Mouse (Mus musculus): ENCODE measurements around the gene Krcc1. TPM values are rescaled to one million over a fixed set of nuclear protein-coding genes. Genes with fewer than 3 reads are reported as not detected.

Gene Krcc1
- polyA plus RNA-seq, 1 experiment from 2014 or later, result 54.6 TPM

GRCm38 (mm10) chr6:71242811-71243210 lies 28.7 kb upstream of the Krcc1 start:
- Histone ChIP-seq H3K4me2 (no peak overlapping the region), H3K36me3 (peaks cover 34% of the 10 kb centered on the region), H3K9me3 (replicated peaks) (no peaks in the 10 kb centered on the region), H3K4me3 (no peak overlapping the region), H3K27me3 (replicated peaks) (no peaks in the 10 kb centered on the region), H3K4me1 (replicated peaks) (peaks cover 23% of the 10 kb centered on the region), H3K9ac (no peak overlapping the region; the same call in 1 of the 2 replicates), H3K27ac (ENCODE audit: poor library complexity, severe bottlenecking) (0 out of 2 replicates have a peak overlapping the region, but pooled peaks have one; percentile 4)
- 63% methylated on average over 1 of the region's 1 CpGs for WGBS
- ATAC-seq (ENCODE audit: insufficient number of reproducible peaks, low FRiP score), result no peak

DNA sequence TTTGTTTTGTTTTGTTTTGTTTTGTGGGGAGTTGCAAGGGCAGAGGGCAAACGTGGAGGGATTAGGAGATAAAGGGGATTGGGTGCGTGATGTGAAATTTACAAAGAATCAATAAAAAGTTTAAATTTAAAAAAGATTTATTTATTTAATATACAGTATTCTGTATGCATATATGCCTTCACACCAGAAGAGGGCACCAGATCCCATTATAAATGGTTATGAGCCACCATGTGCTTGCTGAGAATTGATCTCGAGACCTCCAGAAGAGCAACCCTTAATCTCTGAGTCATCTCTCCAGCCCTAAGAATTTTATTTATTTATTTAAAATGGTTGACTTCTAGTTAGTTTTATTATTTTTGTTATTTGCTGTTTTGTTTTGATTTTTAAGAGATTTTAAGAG lies 28.2 kb upstream of the Krcc1 start:
- Histone ChIP-seq H3K4me1 (replicated peaks) (peaks cover 27% of the 10 kb centered on the region), H3K4me2 (no peak overlapping the region), H3K9ac (no peak overlapping the region), H3K4me3 (no peak overlapping the region), H3K27ac (ENCODE audit: poor library complexity, severe bottlenecking) (no peak overlapping the region), H3K9me3 (replicated peaks) (no peaks in the 10 kb centered on the region), H3K36me3 (peaks cover 29% of the 10 kb centered on the region), H3K27me3 (replicated peaks) (no peaks in the 10 kb centered on the region)
- 85% methylated on average over 3 of the region's 3 CpGs for WGBS
- no peak for ATAC-seq (ENCODE audit: insufficient number of reproducible peaks, low FRiP score)

DNA sequence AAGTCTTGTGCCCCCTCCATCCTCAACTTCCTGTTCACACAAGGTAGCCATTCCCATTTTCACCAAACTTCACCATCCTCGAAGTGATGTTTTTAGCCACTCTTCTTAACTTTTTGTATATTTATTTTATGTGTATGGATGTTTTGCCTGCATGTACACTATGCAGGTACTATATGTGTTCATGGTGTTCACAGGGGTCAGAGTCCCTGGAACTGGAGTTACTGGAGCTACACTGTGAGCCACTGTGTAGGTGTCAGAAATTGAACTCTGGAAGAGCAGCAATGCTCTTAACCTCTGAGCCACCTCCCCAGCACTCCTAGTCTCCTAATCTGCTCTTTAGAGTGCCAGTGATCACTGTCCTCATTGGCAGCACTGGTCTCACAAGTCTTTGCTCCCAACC lies 23.1 kb upstream of the Krcc1 start:
- Histone ChIP-seq H3K4me1 (replicated peaks) (peaks cover 33% of the 10 kb centered on the region), H3K36me3 (peaks cover 21% of the 10 kb centered on the region), H3K27me3 (replicated peaks) (no peaks in the 10 kb centered on the region), H3K9me3 (replicated peaks) (no peaks in the 10 kb centered on the region), H3K4me2 (peak overlapping the region; percentile 11; the same call in 1 of the 2 replicates), H3K27ac (ENCODE audit: poor library complexity, severe bottlenecking) (peak overlapping the region; percentile 88), H3K9ac (no peak overlapping the region), H3K4me3 (no peak overlapping the region)
- ATAC-seq (ENCODE audit: insufficient number of reproducible peaks, low FRiP score), result no peak
- 82% methylated on average over 1 of the region's 1 CpGs for WGBS

GRCm38 (mm10) chr6:71249615-71250014 lies 21.9 kb upstream of the Krcc1 start:
- Histone ChIP-seq H3K9ac (no peak overlapping the region), H3K27me3 (replicated peaks) (no peaks in the 10 kb centered on the region), H3K9me3 (replicated peaks) (no peaks in the 10 kb centered on the region), H3K4me3 (no peak overlapping the region), H3K4me1 (replicated peaks) (peaks cover 44% of the 10 kb centered on the region), H3K36me3 (peaks cover 13% of the 10 kb centered on the region), H3K4me2 (0 out of 2 replicates have a peak overlapping the region, but pooled peaks have one; percentile 11), H3K27ac (ENCODE audit: poor library complexity, severe bottlenecking) (peak overlapping the region; percentile 88)
- WGBS, result 47% methylated on average over 3 of the region's 3 CpGs
- ATAC-seq (ENCODE audit: insufficient number of reproducible peaks, low FRiP score), result no peak

- Histone ChIP-seq H3K27me3 (replicated peaks) (no peaks in the 10 kb centered on the region), H3K4me2 (no peak overlapping the region; the same call in 1 of the 2 replicates), H3K4me3 (no peak overlapping the region), H3K9me3 (replicated peaks) (no peaks in the 10 kb centered on the region), H3K36me3 (peaks cover 13% of the 10 kb centered on the region), H3K9ac (0 out of 2 replicates have a peak overlapping the region, but pooled peaks have one; percentile 47), H3K4me1 (replicated peaks) (peaks cover 47% of the 10 kb centered on the region), H3K27ac (ENCODE audit: poor library complexity, severe bottlenecking) (peak overlapping the region; percentile 88)
- ATAC-seq (ENCODE audit: insufficient number of reproducible peaks, low FRiP score), result no peak
- 53% methylated on average over 8 of the region's 8 CpGs for WGBS
Measured at GRCm38 (mm10) chr6:71250951-71251350, 20.5 kb upstream of the Krcc1 start.

DNA sequence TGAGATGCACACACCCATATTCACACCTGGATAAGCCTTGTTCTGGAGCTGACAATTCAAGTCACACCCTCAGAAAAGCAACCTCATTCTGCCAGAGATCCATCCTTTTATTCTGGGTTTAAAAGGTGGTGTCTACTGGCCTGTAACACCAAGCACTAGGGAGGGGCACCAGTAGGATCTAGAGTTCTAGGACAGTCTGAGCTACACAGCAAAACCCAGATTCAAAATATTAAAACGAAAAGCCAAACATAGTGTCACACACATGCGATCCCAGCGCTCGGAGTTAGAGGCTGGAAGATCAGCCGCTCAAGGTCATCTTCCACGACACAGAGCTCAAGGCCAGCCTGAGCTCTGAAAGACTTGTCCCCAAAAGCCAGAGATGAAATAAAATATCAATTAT lies 17.0 kb upstream of the Krcc1 start:
- H3K9ac ChIP-seq, result no peak overlapping the region
- no peak overlapping the region; the same call in 1 of the 2 replicates for H3K27ac ChIP-seq (ENCODE audit: poor library complexity, severe bottlenecking)
- H3K27me3 ChIP-seq (replicated peaks), result no peaks in the 10 kb centered on the region
- no peak for ATAC-seq (ENCODE audit: insufficient number of reproducible peaks, low FRiP score)
- peak overlapping the region; percentile 3; the same call in 1 of the 2 replicates for H3K4me2 ChIP-seq
- peaks cover 30% of the 10 kb centered on the region for H3K36me3 ChIP-seq
- H3K4me3 ChIP-seq, result no peak overlapping the region
- H3K4me1 ChIP-seq (replicated peaks), result peaks cover 41% of the 10 kb centered on the region
- 69% methylated on average over 6 of the region's 6 CpGs for WGBS
- H3K9me3 ChIP-seq (replicated peaks), result no peaks in the 10 kb centered on the region

- Histone ChIP-seq H3K4me2 (no peak overlapping the region), H3K9ac (no peak overlapping the region), H3K36me3 (peaks cover 27% of the 10 kb centered on the region), H3K9me3 (replicated peaks) (no peaks in the 10 kb centered on the region), H3K27ac (ENCODE audit: poor library complexity, severe bottlenecking) (no peak overlapping the region), H3K27me3 (replicated peaks) (no peaks in the 10 kb centered on the region), H3K4me3 (no peak overlapping the region), H3K4me1 (replicated peaks) (peaks cover 33% of the 10 kb centered on the region)
- 91% methylated on average over 10 of the region's 10 CpGs for WGBS
- no peak for ATAC-seq (ENCODE audit: insufficient number of reproducible peaks, low FRiP score)
Measured at GRCm38 (mm10) chr6:71256166-71256565, 15.3 kb upstream of the Krcc1 start.

- H3K4me2 ChIP-seq, result no peak overlapping the region
- no peak for ATAC-seq (ENCODE audit: insufficient number of reproducible peaks, low FRiP score)
- 29% methylated on average over 1 of the region's 1 CpGs for WGBS
Measured at GRCm38 (mm10) chr6:71257375-71257774, 14.1 kb upstream of the Krcc1 start.

DNA sequence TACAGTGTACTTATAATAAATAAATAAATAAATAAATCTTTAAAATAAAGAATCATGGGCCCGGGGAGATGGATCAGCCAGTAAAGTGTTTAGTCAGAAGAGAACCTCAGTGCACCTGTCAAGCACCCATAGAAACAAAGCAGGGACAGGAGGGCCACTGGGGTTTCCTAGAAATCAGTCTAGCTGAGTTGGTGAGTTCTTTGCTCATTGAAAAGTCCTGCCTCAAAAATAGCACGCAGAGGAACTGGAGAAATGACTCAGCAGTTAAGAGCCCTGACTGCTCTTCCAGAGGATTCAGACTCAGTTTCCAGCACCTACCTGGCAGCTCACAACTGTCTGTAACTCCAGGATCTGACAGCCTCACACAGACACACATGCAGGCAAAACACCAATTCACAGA lies 12.9 kb upstream of the Krcc1 start:
- peaks cover 41% of the 10 kb centered on the region for H3K4me1 ChIP-seq (replicated peaks)
- WGBS, result 48% methylated on average over 2 of the region's 2 CpGs
- no peaks in the 10 kb centered on the region for H3K9me3 ChIP-seq (replicated peaks)
- no peak for ATAC-seq (ENCODE audit: insufficient number of reproducible peaks, low FRiP score)
- no peak overlapping the region for H3K4me3 ChIP-seq
- H3K9ac ChIP-seq, result no peak overlapping the region
- H3K27me3 ChIP-seq (replicated peaks), result no peaks in the 10 kb centered on the region
- H3K27ac ChIP-seq (ENCODE audit: poor library complexity, severe bottlenecking), result no peak overlapping the region
- peak overlapping the region; percentile 67 for H3K4me2 ChIP-seq
- peaks cover 27% of the 10 kb centered on the region for H3K36me3 ChIP-seq

More at GRCm38 (mm10) chr6:71257375-71257774, 14.1 kb upstream of the Krcc1 start:
- peaks cover 32% of the 10 kb centered on the region for H3K4me1 ChIP-seq (replicated peaks)
- peaks cover 27% of the 10 kb centered on the region for H3K36me3 ChIP-seq
- no peaks in the 10 kb centered on the region for H3K27me3 ChIP-seq (replicated peaks)
- H3K9me3 ChIP-seq (replicated peaks), result no peaks in the 10 kb centered on the region
- H3K9ac ChIP-seq, result no peak overlapping the region
- no peak overlapping the region for H3K27ac ChIP-seq (ENCODE audit: poor library complexity, severe bottlenecking)
- H3K4me3 ChIP-seq, result no peak overlapping the region

GRCm38 (mm10) chr6:71259166-71259565 lies 12.3 kb upstream of the Krcc1 start:
- no peak for ATAC-seq (ENCODE audit: insufficient number of reproducible peaks, low FRiP score)
- peak overlapping the region; percentile 97 for H3K27ac ChIP-seq (ENCODE audit: poor library complexity, severe bottlenecking)

GRCm38 (mm10) chr6:71260051-71260640 lies 11.3 kb upstream of the Krcc1 start:
- Histone ChIP-seq H3K9me3 (replicated peaks) (no peaks in the 10 kb centered on the region), H3K9ac (peak overlapping the region; percentile 57), H3K27me3 (replicated peaks) (no peaks in the 10 kb centered on the region), H3K36me3 (peaks cover 25% of the 10 kb centered on the region), H3K27ac (ENCODE audit: poor library complexity, severe bottlenecking) (peak overlapping the region; percentile 97), H3K4me2 (peak overlapping the region; percentile 67), H3K4me3 (peak overlapping the region; percentile 67), H3K4me1 (replicated peaks) (peaks cover 34% of the 10 kb centered on the region)
- ATAC-seq (ENCODE audit: insufficient number of reproducible peaks, low FRiP score), result peak; percentile 33; the same call in 1 of the 2 replicates
- 12% methylated on average over 6 of the region's 6 CpGs for WGBS

More at GRCm38 (mm10) chr6:71259166-71259565, 12.3 kb upstream of the Krcc1 start:
- Histone ChIP-seq H3K4me1 (replicated peaks) (peaks cover 41% of the 10 kb centered on the region), H3K4me3 (peak overlapping the region; percentile 67), H3K9ac (peak overlapping the region; percentile 57; the same call in 1 of the 2 replicates), H3K9me3 (replicated peaks) (no peaks in the 10 kb centered on the region), H3K36me3 (peaks cover 27% of the 10 kb centered on the region), H3K4me2 (peak overlapping the region; percentile 67), H3K27me3 (replicated peaks) (no peaks in the 10 kb centered on the region)
- 76% methylated on average over 4 of the region's 4 CpGs for WGBS
